Mouse (Mus musculus) forelimb bud, embryonic 11.5 days (tissue): Measurements from ENCODE around the gene Ldah.
"Not testable (repeated sequence)": the region's sequence is repeated elsewhere in the genome, so short reads cannot be mapped to it uniquely, and the experiment has no call there.

Experiments
- DNase-seq: peaks from one replicate; pipeline ENCODE4 v3.0.0-alpha.2; 2012; ENCODE audit warnings: low read depth, low spot score

The Ldah gene

GRCm38 (mm10) chr12:8207978-8208403, at the start of gene Ldah:
TSS of gene Ldah (plus strand) at chr12:8208107.
- DNase-seq = peak; percentile 85

- no peak for DNase-seq
Observed at GRCm38 (mm10) chr12:8167743-8168142, 40.2 kb upstream of the Ldah start.

DNA sequence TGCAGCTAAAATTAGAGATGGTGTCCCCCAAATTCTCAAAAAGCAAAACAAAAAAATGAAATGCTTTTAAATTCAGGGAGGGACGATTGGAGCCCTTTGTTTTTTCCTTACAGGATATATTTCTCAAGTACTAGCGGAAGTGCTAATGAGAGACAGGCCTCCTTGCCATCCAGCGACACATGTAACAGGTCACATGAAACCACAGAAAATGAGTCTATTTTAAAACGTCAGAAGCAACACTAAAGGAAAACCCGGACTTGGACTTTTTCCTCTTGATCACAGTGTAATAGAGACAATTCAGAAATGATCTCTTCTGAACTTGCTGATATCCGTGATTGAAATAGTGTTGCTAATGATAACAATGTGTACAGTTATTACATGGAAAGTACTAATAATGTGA, 27.0 kb upstream of the Ldah start:
- peak; percentile 36 for DNase-seq

GRCm38 (mm10) chr12:8181744-8182143, 26.2 kb upstream of the Ldah start:
- DNase-seq = no peak

DNA sequence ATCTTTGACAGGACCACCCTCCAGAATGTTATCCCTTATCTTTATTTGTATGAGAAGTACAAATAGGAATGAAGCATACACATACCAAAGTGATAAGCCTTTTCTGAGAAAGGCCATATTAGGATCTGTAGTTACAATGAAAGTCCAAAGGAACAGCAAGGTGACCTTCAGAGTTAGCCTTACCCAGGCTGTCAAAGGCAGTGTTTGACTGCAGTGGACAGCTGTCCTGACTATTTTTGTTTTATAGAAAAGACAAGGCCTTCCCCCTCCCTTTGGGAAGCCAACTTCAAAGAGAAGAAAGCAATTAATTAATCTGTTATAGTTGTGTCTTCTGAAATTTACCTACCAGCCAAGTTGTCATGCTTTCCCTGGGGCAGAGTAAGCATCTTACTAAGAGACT, 23.4 kb upstream of the Ldah start:
- no peak for DNase-seq

- no peak for DNase-seq
Observed at GRCm38 (mm10) chr12:8188161-8188560, 19.7 kb upstream of the Ldah start.

DNA sequence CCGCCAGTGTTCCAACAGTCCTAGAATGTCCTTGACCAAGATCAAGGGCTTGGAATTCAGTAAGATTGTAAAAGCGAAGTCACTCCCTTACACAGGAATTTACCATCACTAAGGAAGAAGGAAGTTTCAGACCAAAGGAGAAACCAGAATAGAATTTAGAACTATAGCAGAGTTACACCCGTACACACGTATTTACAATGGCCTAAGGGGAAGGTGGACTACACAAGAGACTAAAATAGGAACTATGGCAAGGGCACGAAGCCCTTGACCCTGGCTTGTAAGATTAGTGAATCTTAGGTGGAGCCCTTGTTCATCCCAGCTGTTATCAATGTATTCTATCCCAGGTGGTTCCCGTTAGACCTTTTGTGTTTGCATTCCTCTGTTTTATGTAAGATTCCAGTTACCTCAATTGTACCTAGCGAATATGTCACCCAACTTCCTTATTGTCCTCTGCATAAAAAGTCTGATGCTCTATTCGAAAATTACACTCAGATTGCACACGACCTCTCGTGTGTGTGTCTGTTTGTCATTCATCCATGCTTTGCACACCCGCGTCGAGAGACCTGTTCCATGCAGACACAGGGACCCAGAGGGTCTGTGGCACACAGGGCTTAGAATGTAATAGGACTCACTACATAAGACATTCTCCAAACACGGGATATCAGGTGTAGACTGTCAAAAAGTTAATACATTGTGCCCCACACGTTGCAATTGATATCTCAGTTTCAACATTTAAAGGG, 18.9 kb upstream of the Ldah start:
- not testable (repeated sequence) for DNase-seq

- no peak for DNase-seq
Observed at GRCm38 (mm10) chr12:8189722-8190121, 18.2 kb upstream of the Ldah start.

- DNase-seq = no peak
Observed at GRCm38 (mm10) chr12:8205721-8206120, 2.2 kb upstream of the Ldah start.

GRCm38 (mm10) chr12:8207578-8207977, 329 bp upstream of the Ldah start:
- DNase-seq = peak; percentile 6

DNA sequence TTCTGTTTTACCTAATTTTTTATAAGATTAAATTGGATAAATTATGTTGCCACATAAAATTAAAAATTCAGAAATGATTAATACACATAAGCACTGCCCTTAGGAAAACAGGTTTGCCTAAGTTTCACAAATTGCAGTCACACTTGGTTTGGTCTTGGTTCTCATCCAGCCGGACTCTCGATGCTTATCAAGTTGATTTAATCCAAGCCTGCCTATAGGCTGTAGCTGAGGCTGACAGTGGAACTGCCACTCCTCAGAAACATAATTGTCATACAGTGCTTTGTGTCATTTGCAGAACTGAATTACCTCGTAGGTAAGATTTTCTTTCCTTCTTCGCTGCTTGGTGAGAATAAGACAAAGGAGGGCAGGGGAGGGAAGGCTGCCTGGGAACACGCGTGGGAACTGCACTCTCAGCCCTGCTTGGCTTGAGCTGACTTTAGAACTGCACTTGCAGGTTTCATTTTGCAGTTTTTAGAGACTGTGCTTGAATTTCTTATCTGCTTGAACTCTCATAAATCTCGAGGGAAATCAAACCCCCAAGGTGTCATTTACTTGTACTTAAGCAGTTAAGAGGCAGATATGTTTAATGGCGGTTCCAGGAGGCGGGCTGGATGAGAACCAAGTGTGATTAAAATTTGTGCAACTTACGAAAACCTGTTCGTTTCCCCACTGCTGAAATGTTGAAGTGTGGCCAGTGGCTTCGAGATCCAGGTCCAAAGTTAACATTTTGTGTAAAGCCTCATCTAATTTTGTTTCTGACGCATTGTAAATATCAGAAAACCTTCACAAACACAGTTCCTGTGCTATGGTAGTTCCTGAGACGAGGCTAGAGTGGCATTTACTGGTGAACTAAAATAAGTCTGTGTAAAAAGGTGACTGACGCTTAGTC, 8.7 kb downstream of the Ldah start:
- no peak for DNase-seq

DNA sequence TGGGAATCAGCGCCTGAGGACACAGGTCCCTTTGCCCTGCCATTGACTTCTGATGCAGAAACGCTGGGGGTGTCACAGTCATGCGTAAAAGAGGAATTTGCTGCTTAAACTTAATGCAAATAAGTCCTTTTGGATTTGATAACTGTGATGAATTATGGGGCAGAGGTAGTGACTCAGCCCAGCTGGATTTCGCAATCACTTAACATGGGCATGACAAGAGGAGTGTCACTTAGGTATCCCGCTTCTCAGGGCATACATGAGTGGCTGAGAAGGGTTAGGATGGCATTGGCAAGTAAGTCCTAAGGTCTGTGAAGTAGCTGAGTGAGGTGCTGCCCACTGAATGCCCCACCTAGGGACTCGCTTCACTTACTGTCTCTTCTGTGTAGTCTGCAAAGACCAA, 15.1 kb downstream of the Ldah start:
- DNase-seq = no peak

GRCm38 (mm10) chr12:8231101-8231500, 23.2 kb downstream of the Ldah start:
- DNase-seq = no peak

- no peak for DNase-seq
Observed at GRCm38 (mm10) chr12:8232679-8233078, 24.8 kb downstream of the Ldah start.

DNA sequence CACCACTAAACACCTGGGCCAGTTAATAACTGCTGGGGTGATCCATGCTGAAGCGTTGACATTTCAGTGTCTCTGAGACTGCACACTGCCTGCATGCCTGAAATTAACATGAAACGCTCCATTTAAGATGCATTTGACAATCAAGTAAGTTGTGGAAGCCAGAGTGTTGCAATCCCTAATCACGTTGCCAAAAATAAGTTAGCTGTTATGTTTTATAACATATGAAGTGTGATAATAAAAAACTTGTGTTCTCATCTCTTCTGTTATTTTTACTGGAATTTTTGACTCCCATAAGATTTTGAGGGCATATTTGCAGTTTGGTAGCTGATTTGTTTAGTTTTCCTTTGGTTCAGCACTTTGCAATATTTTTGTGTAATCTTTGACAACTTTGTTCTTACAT, 34.3 kb downstream of the Ldah start:
- peak; percentile 2 for DNase-seq

GRCm38 (mm10) chr12:8244746-8245145, 36.8 kb downstream of the Ldah start:
- DNase-seq = no peak

DNA sequence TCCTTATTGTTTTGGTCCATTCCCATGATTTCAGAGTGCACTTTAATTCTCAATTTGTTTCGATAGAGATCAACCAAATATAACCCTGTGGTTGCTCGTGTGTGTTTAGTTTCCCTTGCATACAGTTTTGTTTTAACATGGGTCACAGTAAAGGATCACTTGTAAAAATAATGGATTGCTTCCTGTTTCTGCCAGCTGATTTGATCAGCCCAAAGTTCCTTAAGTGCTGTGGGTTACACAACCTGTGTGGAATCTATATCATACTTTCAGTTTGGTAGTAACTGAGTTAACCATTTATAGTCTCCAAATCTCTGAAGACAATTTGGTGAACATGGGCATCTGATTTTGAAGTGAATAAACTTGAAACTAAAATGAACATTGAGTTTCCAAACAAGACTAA, 52.4 kb downstream of the Ldah start:
- no peak for DNase-seq

DNA sequence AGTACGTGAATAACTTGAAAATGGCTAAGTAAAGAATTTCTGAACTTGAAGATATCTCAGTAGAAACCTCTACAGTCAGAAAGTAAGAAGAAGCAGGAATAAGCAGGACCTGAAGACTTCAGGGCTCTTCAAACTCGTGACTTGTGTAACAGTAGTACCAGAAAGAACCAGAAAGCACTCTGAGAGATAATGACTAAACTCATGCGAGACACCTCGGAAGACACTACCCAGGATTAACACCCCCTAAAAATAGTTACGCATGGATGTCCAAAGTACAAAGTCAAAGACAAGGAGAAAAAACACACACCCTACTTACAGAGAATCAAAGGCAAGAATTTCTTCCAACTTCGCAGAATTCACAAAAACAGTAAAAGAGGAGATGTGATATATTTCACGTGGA, 58.4 kb downstream of the Ldah start:
- DNase-seq = no peak

DNA sequence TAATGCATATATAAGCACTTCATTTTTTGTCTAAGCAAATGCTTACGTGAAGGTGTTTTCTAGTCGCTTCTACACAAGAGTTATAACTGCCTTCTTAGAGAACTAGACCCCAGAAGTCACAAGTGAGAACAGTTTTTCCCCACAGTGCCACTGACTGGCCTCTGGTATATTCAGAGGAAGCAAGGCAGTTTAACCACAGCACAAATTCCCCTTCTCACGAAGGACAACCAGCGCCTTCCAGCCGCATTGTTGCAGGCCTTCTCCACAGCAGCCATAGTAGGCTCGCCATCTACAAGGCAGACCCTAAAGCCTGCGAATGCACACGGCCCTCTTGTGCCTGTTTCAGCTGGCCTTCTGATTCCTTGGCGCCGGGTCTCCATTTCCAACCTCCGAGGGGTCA, 61.7 kb downstream of the Ldah start:
- no peak for DNase-seq

DNA sequence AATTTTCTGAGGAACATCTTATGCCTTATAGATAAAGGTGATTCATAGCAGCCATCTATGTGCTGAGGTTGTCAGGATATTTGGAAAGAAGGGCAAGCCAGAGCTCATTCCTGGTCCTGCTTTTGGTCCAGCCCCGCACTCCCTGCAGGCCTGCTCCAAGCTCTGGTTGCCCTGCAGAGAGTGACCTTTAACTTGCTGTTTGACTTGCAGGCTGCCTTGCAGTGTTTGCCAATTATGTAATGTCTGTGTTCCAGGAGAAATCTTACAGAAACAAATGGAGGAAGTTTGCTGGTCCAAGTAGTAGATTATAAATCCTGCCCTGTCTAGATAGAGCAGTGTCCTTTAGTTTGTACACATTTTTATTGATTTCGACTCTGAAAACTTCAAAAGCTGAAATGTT, 63.5 kb downstream of the Ldah start:
- no peak for DNase-seq

- DNase-seq = no peak
Observed at GRCm38 (mm10) chr12:8273471-8274171, 65.7 kb downstream of the Ldah start.

DNA sequence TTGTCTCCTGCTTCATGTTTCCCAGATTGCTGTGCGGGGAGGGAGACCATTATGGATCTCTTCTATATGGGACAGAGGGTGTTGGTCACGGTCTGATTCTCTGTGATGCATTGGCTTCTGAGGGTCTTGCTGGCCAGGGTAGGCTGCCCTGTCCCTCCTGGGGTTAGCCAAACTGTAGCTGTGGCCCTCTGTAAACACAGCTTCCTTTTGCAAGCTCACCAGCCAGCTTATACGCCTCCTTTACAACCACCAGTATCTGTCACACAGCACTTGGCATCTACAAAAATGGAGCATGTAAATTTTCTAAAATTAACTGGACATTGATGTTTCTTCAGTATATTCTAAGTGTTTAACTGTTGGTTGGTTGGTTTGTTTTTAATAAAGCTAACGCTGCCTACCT, 67.5 kb downstream of the Ldah start:
- DNase-seq = no peak
